Mouse (Mus musculus): ENCODE measurements around the gene Gjd3.
"Not testable (repeated sequence)": the region's sequence is repeated elsewhere in the genome, so short reads cannot be mapped to it uniquely, and the experiment has no call there.

Gjd3 gene

DNA sequence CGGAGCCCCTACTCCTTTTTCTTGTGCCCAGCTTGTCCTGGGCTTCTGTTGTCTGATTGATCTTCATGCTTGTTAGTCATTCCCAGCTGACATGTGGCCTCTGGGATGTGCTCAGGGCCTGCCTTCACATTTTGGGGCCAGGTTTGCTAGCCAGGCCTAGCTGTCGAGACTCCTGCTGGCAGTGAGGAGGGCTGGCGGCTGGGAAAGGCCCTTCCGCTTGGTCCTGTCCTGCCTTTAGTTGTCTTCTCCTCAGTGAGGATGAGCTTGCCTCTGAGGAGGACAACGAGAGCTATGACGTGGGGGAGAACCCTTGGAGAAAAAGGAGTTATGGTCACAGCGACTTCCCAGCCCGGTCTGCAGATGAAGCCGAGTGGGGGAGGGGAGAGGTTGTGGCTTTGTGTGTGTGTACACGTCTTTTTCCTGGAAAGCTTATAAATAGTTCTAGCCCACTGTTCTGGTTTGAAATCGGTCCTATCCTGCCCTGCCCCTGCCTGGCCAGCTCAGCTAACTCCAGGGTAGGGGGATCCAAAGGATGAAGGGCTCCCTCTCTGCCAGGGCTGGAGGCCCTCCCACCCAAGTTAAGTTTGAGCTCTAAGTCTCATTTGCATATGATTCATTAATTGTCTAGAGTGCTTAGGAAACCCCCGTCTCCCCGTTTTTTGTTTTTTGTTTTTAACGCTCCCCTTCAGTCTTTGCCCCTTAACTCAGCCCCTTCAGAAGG is 38.9 kb downstream of the Gjd3 start:
- no peak for DNase-seq

DNA sequence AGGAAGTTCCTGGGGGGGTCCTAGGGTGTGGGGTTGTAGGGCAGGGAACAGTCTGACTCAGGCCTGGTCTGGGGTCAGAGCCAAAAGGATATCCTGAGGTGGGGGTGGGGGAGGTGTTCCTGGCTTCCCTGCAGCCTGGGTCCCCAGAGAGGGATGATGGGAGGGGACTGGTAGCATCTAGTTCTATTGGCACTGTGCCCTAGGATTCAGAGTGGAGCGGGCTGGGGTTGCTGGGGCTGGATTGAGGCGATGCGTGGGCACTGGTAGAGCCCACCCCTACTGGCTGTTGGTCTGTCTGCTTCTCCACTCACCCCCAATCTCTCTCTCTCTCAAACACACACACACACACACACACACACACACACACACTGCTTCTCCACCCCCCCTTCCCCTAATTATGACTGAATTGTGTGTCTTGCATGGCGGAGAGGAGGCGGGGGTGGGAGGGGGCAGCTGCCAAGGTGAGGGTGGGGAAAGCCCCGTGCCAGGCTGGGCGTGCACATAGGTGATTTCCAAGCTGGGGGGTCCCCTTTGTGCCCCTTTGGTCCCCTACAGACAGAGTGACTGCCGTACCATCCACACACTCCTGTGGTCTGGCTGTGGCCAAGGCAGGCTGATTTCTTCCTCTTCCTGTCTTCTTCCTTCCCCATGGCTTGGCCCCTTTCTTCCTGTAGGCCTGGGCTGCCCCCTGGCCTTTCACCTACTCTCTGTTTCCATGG is 39.7 kb downstream of the Gjd3 start:
- DNase-seq: no peak

DNA sequence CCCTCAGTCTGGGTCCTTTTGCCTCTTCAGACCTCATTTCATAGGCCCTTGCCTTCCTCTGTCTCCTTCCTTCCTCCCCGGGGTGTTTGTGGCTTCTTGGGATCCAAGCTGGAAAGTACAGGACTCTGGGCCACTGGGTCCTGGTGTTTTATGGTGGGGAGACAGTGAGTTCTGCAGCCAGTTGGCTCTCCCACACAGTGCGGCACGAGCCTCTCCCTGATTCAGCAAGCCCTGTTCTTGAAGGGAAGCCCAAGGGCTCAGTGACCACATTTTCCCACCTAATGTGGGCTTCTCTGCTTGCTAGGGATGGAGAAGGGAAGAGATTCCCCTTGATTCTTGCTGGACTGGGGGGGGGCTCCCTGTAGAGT is 40.3 kb downstream of the Gjd3 start:
- DNase-seq: no peak

DNA sequence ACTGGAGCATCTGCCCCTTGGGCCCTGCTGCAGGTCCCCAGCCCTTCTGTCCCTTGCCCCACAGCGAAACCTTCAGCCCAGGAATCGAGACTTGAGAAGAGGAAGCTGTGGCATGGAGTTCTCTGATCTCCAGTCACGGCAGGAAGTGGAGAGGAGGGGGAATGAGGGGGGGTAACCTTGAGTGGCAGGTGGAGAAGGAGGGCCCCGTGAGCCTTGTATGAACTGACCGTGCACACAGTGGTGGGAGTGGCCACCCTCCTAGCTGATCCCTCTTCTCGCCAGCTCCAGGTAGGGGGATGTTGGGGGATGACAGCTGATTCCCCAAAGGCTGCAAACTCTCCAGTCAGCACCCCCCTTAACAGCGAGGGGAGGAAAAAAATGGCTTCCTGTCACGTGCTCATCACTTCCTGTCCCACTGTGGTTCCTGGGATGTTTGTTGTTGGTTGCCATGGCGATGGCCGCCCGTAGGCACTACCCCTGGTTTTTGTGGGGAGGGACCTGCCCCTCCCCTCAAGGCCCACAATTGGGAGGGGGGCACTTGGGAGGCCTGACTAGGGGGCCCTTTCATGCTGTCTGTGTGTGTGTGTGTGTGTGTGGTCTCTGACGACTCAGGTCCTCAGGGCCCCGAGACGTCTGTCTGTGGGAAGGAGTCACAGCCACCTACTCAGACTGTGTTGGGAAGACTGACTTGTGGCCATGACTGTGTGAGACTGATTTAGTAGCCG is 40.8 kb downstream of the Gjd3 start:
- peak; percentile 66 for DNase-seq

DNA sequence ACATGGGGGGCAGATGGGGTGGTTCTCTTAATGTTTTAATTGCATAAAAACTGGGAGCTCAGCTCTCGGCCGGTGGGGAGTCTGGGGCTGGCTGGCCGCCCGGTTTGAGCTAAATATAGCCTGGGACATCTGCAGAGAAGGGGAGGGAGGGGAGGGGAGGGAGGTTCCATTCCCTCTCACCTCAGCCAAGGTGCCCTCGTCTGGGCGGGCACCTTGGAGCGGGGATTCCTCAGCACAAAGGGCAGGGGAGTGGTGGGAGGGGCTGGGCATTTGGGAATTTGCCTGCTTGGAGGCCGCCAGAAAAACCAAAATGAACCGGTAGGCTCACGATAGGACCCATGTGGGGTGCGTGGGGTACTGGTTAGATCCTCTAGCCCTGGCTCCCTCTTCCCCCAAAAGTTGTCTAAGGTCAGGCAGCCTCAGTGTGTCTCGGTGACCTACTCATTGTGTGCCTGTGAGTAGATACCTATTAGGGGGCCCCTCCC is 41.4 kb downstream of the Gjd3 start:
- peak; percentile 79 for DNase-seq

DNA sequence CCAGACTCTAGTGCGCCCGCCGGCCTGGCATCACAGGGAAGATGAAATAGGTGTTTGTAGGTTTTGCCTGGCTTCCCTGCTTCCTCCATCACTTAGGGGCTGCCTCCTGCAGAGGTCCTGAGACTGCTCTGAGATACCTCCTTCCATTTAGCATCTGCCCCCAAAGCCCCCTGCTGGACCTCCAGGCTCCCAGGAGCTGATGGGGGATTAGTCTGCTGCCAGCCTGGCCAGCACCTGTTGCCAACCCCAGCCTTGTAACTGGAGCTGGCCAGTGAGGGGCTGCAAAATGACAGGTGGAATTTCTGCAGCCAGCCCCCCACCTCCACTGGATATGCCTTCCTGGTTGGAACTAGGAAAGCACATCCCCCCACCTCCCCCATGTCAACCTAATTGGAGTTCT is 42.0 kb downstream of the Gjd3 start:
- no peak for DNase-seq

DNA sequence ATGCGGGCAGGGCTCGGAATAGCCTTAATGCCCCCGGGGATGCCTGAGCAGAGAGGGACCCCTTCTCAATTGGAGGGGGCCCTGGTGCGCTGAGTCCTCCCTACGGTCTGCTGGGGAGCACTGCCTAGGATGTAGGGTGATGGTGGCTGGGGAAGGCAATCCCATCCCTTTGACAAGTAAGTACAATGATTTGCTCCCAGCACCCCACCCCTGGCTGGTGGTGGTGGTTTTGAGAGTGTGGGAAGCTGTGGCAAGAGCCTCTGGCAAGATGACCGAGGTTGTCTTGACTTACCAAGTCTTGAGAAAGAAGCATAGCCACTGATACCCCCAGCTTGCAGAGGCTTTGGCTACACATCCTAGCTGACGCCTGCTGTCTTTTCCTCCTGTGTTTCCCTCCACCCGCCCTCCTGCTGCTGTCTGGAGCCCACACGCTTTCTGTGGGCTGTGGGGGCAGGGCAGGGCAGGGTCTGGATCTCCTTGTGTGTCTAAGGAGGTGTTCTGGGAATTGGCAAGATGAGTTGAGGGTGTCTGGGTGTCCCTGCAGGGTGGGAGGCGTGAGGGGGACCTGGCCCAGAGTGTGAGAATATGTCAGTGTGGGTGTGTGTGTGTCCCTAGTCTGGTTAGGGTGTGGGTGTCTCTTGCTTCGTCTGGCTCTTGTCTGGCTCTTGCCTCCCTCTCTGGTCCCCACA is 42.7 kb downstream of the Gjd3 start:
- DNase-seq: no peak

DNA sequence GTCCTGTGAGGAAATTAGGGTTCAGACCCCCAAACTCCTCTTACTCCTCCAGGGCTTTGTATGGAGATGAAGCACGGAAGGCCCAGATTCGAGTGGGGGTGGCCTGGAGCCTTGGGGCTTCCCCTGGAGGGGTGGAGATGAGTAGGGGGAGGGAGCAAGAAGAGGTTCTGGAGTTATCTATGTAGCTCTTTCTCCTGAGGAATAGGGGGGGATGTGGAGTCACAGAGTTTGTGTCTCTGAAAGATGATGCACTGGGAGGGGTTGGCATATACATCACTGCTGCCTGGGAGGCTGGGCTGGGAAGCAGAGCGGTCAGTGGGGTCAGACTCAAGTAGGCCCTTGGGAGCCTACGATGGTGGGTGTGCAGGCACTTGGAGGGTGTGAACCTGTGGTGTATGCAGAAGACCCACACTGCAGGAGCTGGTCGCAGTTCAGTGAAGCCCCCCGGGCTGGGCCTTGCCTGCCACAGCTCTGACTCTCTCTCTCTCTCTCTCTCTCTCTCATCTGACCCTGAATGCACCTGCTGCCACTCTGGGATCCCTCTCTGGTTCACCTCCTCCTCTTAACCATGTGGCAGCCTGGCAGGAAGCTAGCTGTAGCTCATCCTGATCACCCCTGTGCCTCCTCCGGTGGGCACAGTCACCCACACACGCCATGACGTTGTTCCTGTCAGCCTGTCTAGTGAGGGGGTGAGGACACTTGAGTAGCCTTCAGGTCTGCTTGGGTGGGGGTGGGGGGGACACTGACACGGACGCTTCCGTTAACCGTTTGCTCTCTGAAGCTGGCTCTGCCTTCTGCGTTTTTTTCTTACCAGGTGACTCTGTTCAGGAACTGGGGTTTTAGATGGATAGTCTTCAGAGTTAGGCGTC is 43.5 kb downstream of the Gjd3 start:
- no peak for DNase-seq

DNA sequence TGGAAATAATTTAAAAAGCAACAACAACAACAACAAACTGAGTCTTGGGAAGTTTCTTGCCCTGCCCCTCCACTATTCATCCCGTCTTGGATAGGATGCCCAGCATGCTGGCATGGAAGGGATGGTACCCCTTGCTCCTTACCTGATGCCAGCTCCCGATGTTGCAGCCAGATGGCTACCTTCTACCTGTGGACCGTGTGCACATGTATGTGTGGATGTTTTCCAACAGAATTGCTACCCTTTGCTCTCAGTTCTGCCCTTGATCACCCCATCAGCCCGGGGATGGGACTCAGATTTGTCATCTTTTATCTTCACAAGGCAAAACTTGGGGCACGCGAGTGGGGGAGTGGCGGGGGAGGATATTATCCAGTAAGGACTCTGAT is 44.1 kb downstream of the Gjd3 start:
- no peak for DNase-seq

DNA sequence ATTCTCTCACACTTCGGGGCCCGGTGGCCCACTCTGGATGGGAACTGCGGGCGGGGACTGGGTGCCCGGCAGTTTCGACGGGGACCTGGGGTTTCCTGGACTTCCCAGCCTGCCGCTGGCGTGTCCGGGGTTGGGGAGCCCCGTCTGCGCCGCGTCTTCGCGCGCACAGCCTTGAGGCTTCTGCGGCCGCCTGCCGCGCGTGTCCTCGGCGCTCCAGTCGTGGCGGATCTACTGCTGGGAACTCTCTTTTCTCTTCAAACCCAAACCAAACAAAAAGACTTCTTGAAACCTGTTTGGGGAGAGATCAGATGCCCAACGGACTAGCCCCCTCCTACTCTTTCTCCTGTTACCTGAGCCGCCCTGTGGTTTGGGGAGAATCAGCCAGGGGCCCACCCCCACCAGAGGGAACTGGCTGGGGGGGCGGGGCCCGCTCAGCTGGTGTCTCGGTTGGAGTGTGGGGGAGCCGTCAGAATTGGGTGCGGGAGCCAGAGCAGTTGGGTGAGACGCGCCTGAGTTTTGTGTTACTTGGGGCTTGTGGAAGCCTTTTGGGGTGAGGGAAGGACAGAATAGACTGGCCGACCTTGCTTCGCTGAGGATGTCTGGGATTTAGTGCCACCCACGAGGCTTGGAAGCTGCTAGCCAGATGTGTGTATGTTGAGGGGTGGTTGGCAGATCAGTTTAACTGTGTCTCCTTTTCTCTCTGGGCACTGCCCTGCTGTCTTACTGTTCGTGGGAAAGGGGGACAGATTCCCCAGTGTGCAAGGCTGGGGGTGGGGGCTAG is 44.7 kb downstream of the Gjd3 start:
- DNase-seq: no peak

DNA sequence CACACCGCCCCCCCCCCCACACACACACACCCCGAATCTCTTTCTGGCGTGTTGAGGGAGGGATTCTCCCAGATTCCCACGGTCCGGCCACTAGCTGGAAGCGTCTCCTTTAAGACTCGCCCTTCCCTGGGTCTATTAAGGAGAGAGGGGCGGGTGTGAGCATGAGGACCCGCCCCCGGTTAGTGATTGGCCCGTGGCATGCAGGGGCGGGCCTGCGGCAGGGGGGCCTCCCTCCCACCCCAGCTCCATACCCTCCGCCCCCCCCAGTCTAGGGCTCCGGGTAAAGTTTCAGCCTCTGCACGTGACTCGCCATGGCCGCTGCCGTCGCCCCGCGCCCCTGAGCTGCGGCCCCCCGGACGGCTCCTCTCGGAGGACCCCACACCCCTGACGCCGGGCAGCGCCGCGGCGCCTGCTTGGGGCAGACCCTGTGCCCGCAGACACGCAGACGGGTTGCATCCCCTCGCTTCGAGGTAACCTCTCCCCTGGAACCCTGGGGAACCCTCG is 45.4 kb downstream of the Gjd3 start:
- DNase-seq: peak; percentile 69

DNA sequence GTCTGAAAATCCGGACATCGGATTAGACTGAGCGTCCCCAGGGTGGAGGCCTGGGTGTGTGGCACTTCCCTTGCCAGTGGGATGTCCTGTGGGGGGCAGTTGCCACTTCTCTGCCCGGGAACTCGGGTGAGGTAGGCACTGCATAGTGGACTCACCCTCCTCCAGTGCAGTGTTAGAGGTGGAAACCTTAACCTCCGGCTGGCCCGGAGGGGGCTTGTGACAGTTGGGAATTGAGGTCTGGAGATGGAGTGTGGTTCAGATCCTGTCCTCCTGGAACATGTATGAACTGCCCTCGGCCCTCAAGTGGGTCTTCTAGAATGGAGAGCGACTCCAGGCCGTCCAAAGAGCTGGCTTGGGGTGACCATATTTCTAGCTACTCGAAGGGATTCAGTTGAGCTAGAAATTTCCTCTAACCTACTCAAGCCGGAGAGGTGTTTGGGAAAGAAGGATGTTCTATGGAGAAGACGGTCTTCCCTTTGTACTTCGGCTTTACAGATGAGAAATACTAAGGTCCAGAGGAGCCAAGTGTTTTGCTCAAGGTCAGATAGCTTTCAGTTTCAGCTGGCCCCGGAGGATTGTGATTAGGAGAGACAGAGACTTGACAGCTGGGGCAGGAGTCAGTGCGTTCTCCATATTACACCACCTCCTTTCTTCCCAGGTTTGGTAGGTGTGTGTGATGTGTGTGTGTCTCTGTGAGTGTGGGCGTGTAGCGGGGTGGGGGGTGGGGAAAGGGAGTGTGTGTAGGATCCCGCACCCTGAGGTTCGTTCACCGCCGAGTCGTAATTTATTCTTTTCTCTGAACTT is 46.0 kb downstream of the Gjd3 start:
- DNase-seq: no peak

DNA sequence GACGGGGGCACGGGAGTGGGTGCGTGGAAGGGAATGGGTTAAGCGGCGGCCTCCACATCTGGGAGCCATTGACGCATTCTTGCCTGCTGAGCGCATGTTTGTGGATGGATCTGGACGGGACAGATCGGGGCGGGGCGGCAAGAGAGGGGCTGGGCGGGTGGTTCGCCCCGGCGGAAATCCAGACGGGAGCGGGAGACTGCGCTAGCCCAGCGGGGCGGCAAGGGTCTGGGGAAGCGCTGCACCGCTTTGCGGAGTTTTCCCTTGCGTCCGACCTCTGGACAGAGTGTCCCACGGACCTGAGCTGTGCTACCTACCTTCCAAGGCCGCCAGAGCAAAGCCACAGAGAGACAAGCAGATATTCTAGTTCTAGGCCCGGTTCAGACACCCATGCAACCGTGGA is 46.6 kb downstream of the Gjd3 start:
- no peak for DNase-seq

DNA sequence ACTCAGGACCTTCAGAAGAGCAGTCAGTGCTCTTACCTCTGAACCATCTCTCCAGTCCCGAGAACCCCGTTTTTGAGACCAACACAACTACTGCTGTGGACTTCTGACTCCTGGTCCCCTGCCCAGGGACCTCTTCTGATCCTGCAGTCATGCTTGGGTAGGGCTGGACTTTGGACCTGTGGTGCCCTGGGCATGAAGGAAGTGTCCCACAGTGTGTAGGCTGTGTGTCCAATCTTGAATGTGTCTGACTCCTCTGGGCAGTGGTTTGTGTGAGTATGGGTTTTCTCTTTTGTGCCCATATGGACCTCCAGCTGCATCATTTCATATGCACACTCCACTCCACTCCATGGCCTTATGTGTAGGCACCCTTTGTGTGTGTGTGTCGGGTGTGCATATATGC is 47.7 kb downstream of the Gjd3 start:
- no peak for DNase-seq

DNA sequence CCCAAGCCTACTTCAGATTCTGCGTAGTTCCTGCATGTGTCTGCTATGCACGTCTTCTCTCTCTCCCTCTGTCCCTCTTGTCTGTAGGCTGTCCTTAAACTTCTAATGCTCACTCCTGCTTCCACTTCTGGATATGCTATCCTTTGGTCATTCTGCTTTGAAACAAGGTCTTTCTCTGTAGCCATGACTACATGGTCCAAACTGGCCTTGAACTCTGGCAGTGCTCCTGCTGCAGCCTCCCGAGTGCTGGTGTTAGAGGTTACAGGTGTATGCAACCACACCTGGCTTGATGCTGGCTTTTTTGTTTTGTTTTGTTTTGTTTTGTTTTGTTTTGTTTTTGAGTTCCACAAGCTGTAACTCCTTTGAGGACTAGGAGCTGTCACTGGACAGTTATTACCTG is 48.4 kb downstream of the Gjd3 start:
- no peak for DNase-seq

DNA sequence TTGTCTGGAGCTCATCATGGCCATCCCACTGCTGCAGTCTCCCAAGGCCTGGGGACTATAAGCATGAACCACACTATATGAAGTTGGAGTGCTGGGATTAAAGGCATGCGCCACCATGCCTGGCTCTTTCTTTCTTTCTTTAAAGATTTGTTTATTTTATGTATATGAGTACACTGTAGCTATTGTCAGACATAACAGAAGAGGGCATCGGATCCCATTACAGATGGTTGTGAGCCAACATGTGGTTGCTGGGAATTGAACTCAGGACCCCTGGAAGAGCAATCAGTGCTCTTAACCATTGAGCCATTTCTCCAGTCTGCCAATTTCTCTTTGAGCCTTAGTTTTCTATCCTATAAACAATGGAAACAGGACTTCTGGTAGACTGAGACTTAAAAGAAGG is 49.0 kb downstream of the Gjd3 start:
- DNase-seq: not testable (repeated sequence)

DNA sequence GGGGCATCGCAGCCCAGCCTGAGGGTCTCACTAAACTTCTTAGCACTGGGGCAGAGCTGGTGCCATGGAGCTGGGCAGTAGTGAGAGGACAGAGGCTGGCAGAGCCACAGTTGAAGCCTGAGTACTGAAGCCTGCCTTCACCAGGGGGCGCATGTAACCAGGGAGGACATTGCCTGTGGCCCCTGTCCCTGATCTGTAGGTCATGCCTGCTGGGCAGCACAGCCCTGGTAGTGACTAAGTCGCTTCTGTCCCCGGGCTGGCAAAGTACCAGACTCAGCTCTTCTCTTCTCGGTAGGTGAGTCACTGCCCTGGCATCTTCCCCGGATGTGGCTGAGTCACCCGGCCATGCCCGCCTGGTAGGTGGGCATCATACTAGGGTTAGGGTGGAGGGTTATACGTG is 49.7 kb downstream of the Gjd3 start:
- DNase-seq: peak; percentile 58

DNA sequence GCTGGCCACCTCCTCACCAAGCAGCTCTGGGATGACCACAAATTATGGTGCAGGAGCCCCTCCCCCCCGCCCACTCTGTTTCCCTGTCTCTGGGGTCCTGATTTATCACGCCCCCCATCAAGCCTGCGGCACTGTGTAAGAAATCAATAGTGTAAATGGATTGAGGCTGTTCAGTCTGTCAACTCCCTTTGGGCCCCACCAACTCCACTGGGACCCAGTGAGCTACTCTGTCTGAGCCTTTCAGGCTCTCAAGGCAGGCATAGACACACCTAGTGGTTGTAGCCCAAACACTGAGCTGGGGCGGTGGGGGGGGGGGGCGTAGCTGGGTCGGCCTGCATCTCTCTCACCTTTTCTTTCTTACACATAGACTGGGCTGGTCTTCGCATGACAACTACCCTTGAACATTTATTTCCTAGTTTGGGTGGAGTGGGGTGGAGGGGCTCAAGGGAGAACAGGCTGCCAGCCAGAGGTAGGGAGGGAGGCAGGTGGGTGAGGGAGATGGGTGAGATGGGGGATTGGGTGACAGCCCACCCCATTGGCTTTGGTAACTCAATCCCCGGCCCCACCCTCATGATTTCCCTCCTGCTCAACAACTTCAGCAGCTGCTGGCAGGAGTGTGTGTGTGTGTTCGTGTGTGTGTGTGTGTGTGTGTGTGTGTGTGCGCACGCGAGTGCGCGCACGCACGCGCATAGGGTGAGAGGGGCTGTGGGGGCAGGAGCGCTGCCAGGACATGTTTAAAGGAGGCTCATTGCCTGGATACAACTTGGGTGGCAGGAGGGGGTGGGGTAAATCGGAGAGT is 50.3 kb downstream of the Gjd3 start:
- DNase-seq: no peak
